Mouse (Mus musculus) cortical plate, adult 2 months (tissue): ENCODE measurements around the gene Ankrd13b.

Experiments used
- CTCF ChIP-seq: fragments of 200-500 bp; IDR thresholded peaks from 2 replicates; pipeline ENCODE4 v1.5.1; 2011; ENCODE audit warnings: mild to moderate bottlenecking, control low read depth, low read length; ENCODE audit not compliant: insufficient read depth; ENCODE audit errors: extremely low read depth
- POLR2A ChIP-seq: fragments of 200-500 bp; IDR thresholded peaks from 2 replicates; pipeline ENCODE4 v1.6.1; 2011; ENCODE audit warnings: mild to moderate bottlenecking, low read length, control low read depth; ENCODE audit not compliant: insufficient read depth; ENCODE audit errors: extremely low read depth

DNA sequence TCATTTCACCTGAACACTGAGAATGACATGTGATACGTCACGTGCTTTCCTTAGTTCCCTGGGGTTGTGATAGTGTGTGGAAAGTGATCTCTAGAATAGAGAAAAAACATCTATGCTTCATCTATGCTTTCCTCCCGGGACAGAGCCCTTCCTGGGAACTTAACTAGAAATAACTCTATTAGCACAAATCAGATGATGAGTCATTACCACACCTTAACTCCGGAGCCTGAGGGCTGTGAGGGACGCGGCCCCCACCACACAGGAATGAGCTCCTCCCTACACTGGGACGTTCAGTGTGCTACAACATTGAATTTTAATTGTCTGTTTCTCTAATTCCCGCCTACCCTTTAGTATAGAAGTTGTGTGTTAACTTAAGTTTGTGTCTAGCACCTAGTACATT lies 48.5 kb downstream of the Ankrd13b start:
- TF ChIP-seq CTCF (no peak), POLR2A (no peak)
